ENCODE assay signal across 9 mouse cellular contexts in genomic region chr2:60126831-60127230, GRCm38 (mm10).
A peak's percentile ranks its signal among the peaks of the same experiment; 100 is the strongest.
DNase-seq lines count a peak whose midpoint lies in the region; ATAC-seq lines count a peak whose summit lies in the region.
"Had no signal": no experiment of that assay in that cellular context is flagged by ENCODE, and none has a peak within 500 bp of the region (broad histone marks: within the 10 kb centered on the region; RNA-seq: fewer than 3 reads in every experiment).

No protein-coding gene starts in this region.

- ATAC-seq in neural tube, embryonic 11.5 days (ENCODE audit: insufficient read depth, low FRiP score, low TSS enrichment): no peak
- ATAC-seq in forebrain, embryonic 11.5 days (replicated peaks; ENCODE audit: low FRiP score): peak; percentile 63
- peak; percentile 55 for ATAC-seq in midbrain, embryonic 16.5 days

- H3K4me1 ChIP-seq in neural tube, embryonic 11.5 days (ENCODE audit: control insufficient read depth, insufficient read depth, low read length): peaks cover 5% of the 10 kb centered on the region; the same call in 1 of the 2 replicates
- H3K4me1 ChIP-seq in forebrain, embryonic 11.5 days (replicated peaks; ENCODE audit: control insufficient read depth, insufficient read depth, low read length): peaks cover 2% of the 10 kb centered on the region; the same call in 1 of the 2 replicates
- peaks cover 15% of the 10 kb centered on the region for H3K4me1 ChIP-seq in midbrain, embryonic 16.5 days (ENCODE audit: control insufficient read depth, insufficient read depth, low read length)

- peak overlapping the region; percentile 68 for H3K4me2 ChIP-seq in neural tube, embryonic 11.5 days (ENCODE audit: low read depth)
- H3K4me2 ChIP-seq in forebrain, embryonic 11.5 days (ENCODE audit: low read depth, low read length, severe bottlenecking): peak overlapping the region; percentile 32; the same call in 1 of the 2 replicates
- peak overlapping the region; percentile 52 for H3K4me2 ChIP-seq in midbrain, embryonic 16.5 days (ENCODE audit: low read length)

- no peak overlapping the region for H3K9ac ChIP-seq in neural tube, embryonic 11.5 days (ENCODE audit: low read length)
- no peak overlapping the region for H3K9ac ChIP-seq in forebrain, embryonic 11.5 days (ENCODE audit: low read length)
- H3K9ac ChIP-seq in midbrain, embryonic 16.5 days (ENCODE audit: low read depth, low read length): peak overlapping the region; percentile 54; the same call in 1 of the 2 replicates

- 16% methylated on average over 7 of the region's 7 CpGs for WGBS in neural tube, embryonic 11.5 days
- 2% methylated on average over 7 of the region's 7 CpGs for WGBS in forebrain, embryonic 11.5 days
- 5% methylated on average over 7 of the region's 7 CpGs for WGBS in midbrain, embryonic 16.5 days

- H3K36me3 ChIP-seq in neural tube, embryonic 11.5 days (ENCODE audit: control insufficient read depth, insufficient read depth, low read length): no peaks in the 10 kb centered on the region
- no peaks in the 10 kb centered on the region for H3K36me3 ChIP-seq in forebrain, embryonic 11.5 days (ENCODE audit: control insufficient read depth, insufficient read depth, low read length)
- H3K36me3 ChIP-seq in midbrain, embryonic 16.5 days (ENCODE audit: control insufficient read depth, insufficient read depth, low read length): no peaks in the 10 kb centered on the region

- peak; percentile 55 for DNase-seq in neural tube, embryonic 11.5 days (ENCODE audit: low spot score)
- no peak for DNase-seq in neural tube, embryonic 10.5 days (ENCODE audit: extremely low spot score, low spot score)
- peak; percentile 81 for DNase-seq in forebrain, embryonic 11.5 days (ENCODE audit: low spot score)
- peak; percentile 15 for DNase-seq in induced T-regulatory cell, adult 2 months (ENCODE audit: low read depth)
- no peak for DNase-seq in left cerebral cortex, adult 11 months (ENCODE audit: low spot score)
- no peak for DNase-seq in layer of hippocampus, adult 9-10 months (ENCODE audit: low spot score)
- DNase-seq in spleen, adult 18-20 months: no peak

- 0 out of 2 replicates have a peak overlapping the region, but pooled peaks have one; percentile 2 for H3K4me3 ChIP-seq in neural tube, embryonic 11.5 days (ENCODE audit: low read depth, low read length)
- H3K4me3 ChIP-seq in forebrain, embryonic 11.5 days (ENCODE audit: low read depth, low read length): peak overlapping the region; percentile 1; the same call in 1 of the 2 replicates
- H3K4me3 ChIP-seq in midbrain, embryonic 16.5 days (ENCODE audit: low read depth, low read length): peak overlapping the region; percentile 24

- H3K27me3 ChIP-seq in neural tube, embryonic 11.5 days (ENCODE audit: control insufficient read depth, insufficient read depth, low read length): no peaks in the 10 kb centered on the region
- H3K27me3 ChIP-seq in forebrain, embryonic 11.5 days (ENCODE audit: control insufficient read depth, insufficient read depth, low read length): no peaks in the 10 kb centered on the region; the same call in 1 of the 2 replicates
- H3K27me3 ChIP-seq in midbrain, embryonic 16.5 days (ENCODE audit: control insufficient read depth, insufficient read depth, low read depth, low read length): no peaks in the 10 kb centered on the region

- no peaks in the 10 kb centered on the region for H3K9me3 ChIP-seq in neural tube, embryonic 11.5 days (ENCODE audit: control insufficient read depth, low read length)
- H3K9me3 ChIP-seq in forebrain, embryonic 11.5 days (ENCODE audit: control insufficient read depth, low read length): no peaks in the 10 kb centered on the region
- no peaks in the 10 kb centered on the region for H3K9me3 ChIP-seq in midbrain, embryonic 16.5 days (replicated peaks; ENCODE audit: control insufficient read depth, low read length, poor library complexity, severe bottlenecking)

- H3K27ac ChIP-seq in neural tube, embryonic 11.5 days (ENCODE audit: low read depth, low read length): no peak overlapping the region
- no peak overlapping the region; the same call in 1 of the 2 replicates for H3K27ac ChIP-seq in forebrain, embryonic 11.5 days (ENCODE audit: low read depth, low read length)
- peak overlapping the region; percentile 60 for H3K27ac ChIP-seq in midbrain, embryonic 16.5 days (ENCODE audit: low read length)
- H3K27ac ChIP-seq: macrophage had no signal

Comparison
In these comparisons a context has a peak if more than half of its experiments do, and no peak if none do; other contexts are left out.
1. DNase-seq: peak in neural tube, embryonic 11.5 days (single experiment), forebrain, embryonic 11.5 days (single experiment) and induced T-regulatory cell, adult 2 months (single experiment); none in neural tube, embryonic 10.5 days (single experiment), left cerebral cortex, adult 11 months (single experiment), layer of hippocampus, adult 9-10 months (single experiment) and spleen, adult 18-20 months (0 of 2).
2. Peak in every context shown above with its lines, with median percentiles within 50 percentile points of each other: H3K4me2 ChIP-seq and H3K4me3 ChIP-seq.